Mouse (Mus musculus): ENCODE measurements around the gene Fpr3. TPM values are rescaled to one million over a fixed set of nuclear protein-coding genes. Genes with fewer than 3 reads are reported as not detected.

Gene Fpr3
- total and polyA plus RNA-seq, 3 experiments, result not detected

DNA sequence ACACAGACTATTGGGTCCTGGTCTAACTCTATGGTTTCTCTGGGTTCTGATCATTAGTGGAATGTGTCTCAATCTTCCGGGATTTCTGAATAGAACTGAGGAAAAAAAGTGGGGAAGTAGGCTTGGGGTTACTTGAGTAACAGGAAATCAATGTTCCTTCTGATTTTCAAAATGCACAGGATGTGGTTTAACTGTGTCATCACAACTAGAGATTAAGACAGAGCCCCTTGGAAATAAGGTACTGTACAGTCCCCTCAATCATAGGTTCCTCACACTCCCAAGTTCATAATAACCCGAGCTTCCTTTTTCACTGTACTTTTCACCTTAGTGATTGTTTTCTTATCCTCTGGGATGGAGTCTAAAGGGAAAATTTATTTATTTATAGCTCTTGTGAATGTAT, 16.0 kb upstream of the Fpr3 start:
- Histone ChIP-seq H3K9ac (ENCODE audit: control insufficient read depth, low read depth, low read length, poor library complexity, severe bottlenecking) (no peak overlapping the region), H3K27me3 (ENCODE audit: control insufficient read depth in 1 of 2, insufficient read depth in 2 of 2, low read length in 2 of 2) (no peaks in the 10 kb centered on the region), H3K79me2 (ENCODE audit: control insufficient read depth, insufficient read depth, low read length, poor library complexity) (no peaks in the 10 kb centered on the region)

GRCm38 (mm10) chr17:17879347-17879746, 8.3 kb upstream of the Fpr3 start:
- peak; percentile 23 for DNase-seq (ENCODE audit: low read depth, low spot score)
- peaks cover 0 to 3% of the 10 kb centered on the region in 2 experiments; a peak in 1 of 4 replicates for H3K4me1 ChIP-seq (ENCODE audit: control insufficient read depth in 1 of 2, insufficient read depth in 2 of 2, low read length in 2 of 2)
- no peak overlapping the region for H3K27ac ChIP-seq (ENCODE audit: control insufficient read depth, low read depth, low read length)
- no peak overlapping the region for H3K9ac ChIP-seq (ENCODE audit: control insufficient read depth, low read depth, low read length, poor library complexity, severe bottlenecking)
- no peaks in the 10 kb centered on the region for H3K27me3 ChIP-seq (ENCODE audit: control insufficient read depth in 1 of 2, insufficient read depth in 2 of 2, low read length in 2 of 2)
- no peaks in the 10 kb centered on the region for H3K79me2 ChIP-seq (ENCODE audit: control insufficient read depth, insufficient read depth, low read length, poor library complexity)
- H3K9me3 ChIP-seq (replicated peaks; ENCODE audit: insufficient read depth, low read length), result no peaks in the 10 kb centered on the region
- no peak overlapping the region for H3K4me3 ChIP-seq (ENCODE audit: control insufficient read depth in 1 of 2, insufficient read depth in 1 of 2, low read depth in 2 of 2, low read length in 2 of 2)
- TF ChIP-seq MAFK (IDR thresholded peaks at IDR 0.05; ENCODE audit: borderline replicate concordance, low read depth, low read length) (peak; percentile 36; the same call in 1 of the 2 replicates), MAZ (IDR thresholded peaks at IDR 0.05; ENCODE audit: low read depth, low read length) (no peak), ETS1 (IDR thresholded peaks at IDR 0.05; ENCODE audit: low read depth, low read length) (no peak), ELF1 (IDR thresholded peaks at IDR 0.05; ENCODE audit: low read depth, low read length) (no peak), ZNF384 (IDR thresholded peaks at IDR 0.05; ENCODE audit: low read depth, low read length) (no peak), TCF12 (IDR thresholded peaks at IDR 0.05; ENCODE audit: low read depth, low read length) (peak; percentile 87), NRF1 (IDR thresholded peaks at IDR 0.05; ENCODE audit: insufficient read depth, low read depth, low read length, poor library complexity, severe bottlenecking) (no peak), EP300 (IDR thresholded peaks at IDR 0.05; ENCODE audit: low read depth in 1 of 2, low read length in 2 of 2) (peak; percentile 82 to 84), UBTF (IDR thresholded peaks at IDR 0.05; ENCODE audit: borderline replicate concordance, insufficient read depth, low read depth, low read length) (no peak), E2F4 (IDR thresholded peaks at IDR 0.05; ENCODE audit: borderline replicate concordance, low read depth, low read length) (no peak), POLR2AphosphoS5 (IDR thresholded peaks at IDR 0.05; ENCODE audit: borderline replicate concordance, low read depth, low read length) (no peak), CHD2 (IDR thresholded peaks at IDR 0.05; ENCODE audit: low read length) (no peak), POLR2AphosphoS2 (IDR thresholded peaks at IDR 0.05; ENCODE audit: low read length) (no peak), CTCF (IDR thresholded peaks at IDR 0.05 in 2 of 3, conservative IDR thresholded peaks at IDR 0.05 in 1 of 3; ENCODE audit: control insufficient read depth in 1 of 3, insufficient read depth in 1 of 3, low read depth in 2 of 3, low read length in 3 of 3, poor library complexity in 1 of 3, severe bottlenecking in 1 of 3) (no peak), GABPA (IDR thresholded peaks at IDR 0.05; ENCODE audit: low read depth, low read length) (no peak), USF2 (IDR thresholded peaks at IDR 0.05; ENCODE audit: borderline replicate concordance in 1 of 2, insufficient read depth in 1 of 2, low read depth in 1 of 2, low read length in 2 of 2) (no peak), GATA1 (IDR thresholded peaks at IDR 0.05; ENCODE audit: low read depth, low read length) (peak; percentile 82), JUND (IDR thresholded peaks at IDR 0.05; ENCODE audit: low read depth, low read length) (no peak), SMC3 (IDR thresholded peaks at IDR 0.05; ENCODE audit: low read depth, low read length) (no peak), MYB (IDR thresholded peaks at IDR 0.05; ENCODE audit: low read depth, low read length) (no peak), ZC3H11A (IDR thresholded peaks at IDR 0.05; ENCODE audit: low read depth, low read length) (no peak), ZKSCAN1 (IDR thresholded peaks at IDR 0.05; ENCODE audit: low read depth, low read length) (no peak), MXI1 (IDR thresholded peaks at IDR 0.05; ENCODE audit: low read depth, low read length) (no peak), SIN3A (IDR thresholded peaks at IDR 0.05; ENCODE audit: low read length) (no peak), MYC (IDR thresholded peaks at IDR 0.05; ENCODE audit: low read depth, low read length) (no peak), MAX (IDR thresholded peaks at IDR 0.05; ENCODE audit: low read length) (no peak), RAD21 (IDR thresholded peaks at IDR 0.05; ENCODE audit: low read depth, low read length) (no peak), RCOR1 (IDR thresholded peaks at IDR 0.05; ENCODE audit: low read depth, low read length) (peak; percentile 93)
- H3K36me3 ChIP-seq (ENCODE audit: control insufficient read depth in 1 of 2, insufficient read depth in 2 of 2, low read length in 2 of 2), result peaks cover 0 to 3% of the 10 kb centered on the region in 2 experiments; a peak in 2 of 4 replicates

More for the DNA sequence above, 16.0 kb upstream of the Fpr3 start:
- Histone ChIP-seq H3K4me3 (ENCODE audit: control insufficient read depth in 1 of 2, insufficient read depth in 1 of 2, low read depth in 2 of 2, low read length in 2 of 2) (no peak overlapping the region), H3K36me3 (ENCODE audit: control insufficient read depth in 1 of 2, insufficient read depth in 2 of 2, low read length in 2 of 2) (no peaks in the 10 kb centered on the region; a peak in 1 of 4 replicates), H3K4me1 (ENCODE audit: control insufficient read depth in 1 of 2, insufficient read depth in 2 of 2, low read length in 2 of 2) (no peaks in the 10 kb centered on the region), H3K9me3 (replicated peaks; ENCODE audit: insufficient read depth, low read length) (no peaks in the 10 kb centered on the region), H3K27ac (ENCODE audit: control insufficient read depth, low read depth, low read length) (no peak overlapping the region)
- DNase-seq (ENCODE audit: low read depth, low spot score), result no peak
- TF ChIP-seq EP300 (IDR thresholded peaks at IDR 0.05; ENCODE audit: low read depth in 1 of 2, low read length in 2 of 2) (0 out of 4 replicates have a peak, but pooled peaks of 1 of the 2 experiments have one; percentile 23), MAZ (IDR thresholded peaks at IDR 0.05; ENCODE audit: low read depth, low read length) (no peak)

Measured in MEL (cell line).